Mouse (Mus musculus) embryonic stem cell, embryonic (primary cell): ENCODE results near the gene Ints11.

Experiments used
- CTCF ChIA-PET, 4 experiments: fragments of 300-600 bp in 2 of 4; fragments of 350-600 bp in 2 of 4; sonication (Branson Sonifier 250); formaldehyde crosslinking; loops; one replicate each; lab custom pipeline; 2022; ENCODE audit warnings: inconsistent platforms in 2 of 4; lab: Charles Lee
- POLR2A ChIA-PET, 4 experiments: fragments of 300-600 bp in 2 of 4; fragments of 350-600 bp in 2 of 4; sonication (Branson Sonifier 250); formaldehyde crosslinking; loops; one replicate each; lab custom pipeline; 2022; ENCODE audit warnings: antibody characterized with exemption in 4 of 4, inconsistent platforms in 1 of 4; lab: Charles Lee

The Ints11 gene

GRCm38 (mm10) chr4:155856071-155856470 is 13.3 kb upstream of the Ints11 start:
- CTCF ChIA-PET = interaction anchor here in 2 of 4 experiments (0.6 kb wide), 2 partner anchors 24 to 147 kb away, joined by 5 to 13 read pairs; no protein-coding TSS in a partner anchor
- POLR2A ChIA-PET = interaction anchor here in 2 of 4 experiments (0.6 to 3.9 kb wide), 4 partner anchors 12 to 173 kb away, joined by 3 to 16 read pairs (median 5); partner anchors contain the start of genes Cptp (in 1 of the 2) and Ints11 (in 1 of the 2)

- ChIA-PET POLR2A (interaction anchor here in 1 of 4 experiments (1.1 kb wide), 1 partner anchor 40 kb away, joined by 7 read pairs; no protein-coding TSS in a partner anchor), CTCF (no interaction called here)
These were observed 12.5 kb upstream of the Ints11 start for GRCm38 (mm10) chr4:155856881-155857280.

GRCm38 (mm10) chr4:155859318-155859717 is 10.0 kb upstream of the Ints11 start:
- ChIA-PET CTCF (interaction anchor here (1.0 to 1.5 kb wide), 5 partner anchors 10 to 46 kb away, joined by 3 to 7 read pairs (median 3); partner anchors contain the start of genes Cptp (in 2 of the 4) and Ints11 (in 2 of the 4)), POLR2A (interaction anchor here (0.6 to 3.1 kb wide), 16 partner anchors 10 to 376 kb away, joined by 3 to 20 read pairs (median 4); partner anchors contain the start of genes Aurkaip1 (in 2 of the 4), Cptp (in 2 of the 4), Dvl1 (in 2 of the 4) and Ints11 (in 2 of the 4))

- ChIA-PET CTCF (no interaction called here), POLR2A (interaction anchor here in 2 of 4 experiments (0.6 to 1.7 kb wide), 3 partner anchors 8 to 58 kb away, joined by 3 read pairs; no protein-coding TSS in a partner anchor)
These were observed 7.6 kb upstream of the Ints11 start for GRCm38 (mm10) chr4:155861787-155862186.

- ChIA-PET CTCF (interaction anchor here in 1 of 4 experiments (0.8 kb wide), 1 partner anchor 92 kb away, joined by 3 read pairs; no protein-coding TSS in a partner anchor), POLR2A (interaction anchor here in 1 of 4 experiments (1.2 to 3.6 kb wide), 2 partner anchors 23 kb away, joined by 6 to 14 read pairs; partner anchors contain the start of gene Mxra8)
These were observed 6.3 kb upstream of the Ints11 start, which contains the start of gene Tas1r3 for GRCm38 (mm10) chr4:155863001-155863400. TSS of gene Tas1r3 (minus strand) at chr4:155863362.

GRCm38 (mm10) chr4:155868614-155869298 is 590 bp upstream of the Ints11 start:
- ChIA-PET CTCF (interaction anchor here in 2 of 4 experiments (0.5 to 1.7 kb wide), 7 partner anchors 10 to 100 kb away, joined by 3 to 7 read pairs (median 4); no protein-coding TSS in a partner anchor), POLR2A (interaction anchor here in 3 of 4 experiments (0.6 to 3.3 kb wide), 38 partner anchors 8 to 241 kb away, joined by 3 to 16 read pairs (median 4); partner anchors contain the start of genes Ube2j2 (in 2 of the 3), 9430015G10Rik (in 1 of the 3), Acap3 (in 1 of the 3) and Atad3a (in 1 of the 3))

- POLR2A ChIA-PET = interaction anchor here in 2 of 4 experiments (1.1 to 3.3 kb wide), 3 partner anchors 12 to 23 kb away, joined by 3 to 10 read pairs (median 4); no protein-coding TSS in a partner anchor
- CTCF ChIA-PET = interaction anchor here in 1 of 4 experiments (0.5 kb wide), 1 partner anchor 23 kb away, joined by 3 read pairs; no protein-coding TSS in a partner anchor
These were observed 2.1 kb downstream of the Ints11 start for GRCm38 (mm10) chr4:155871404-155871803.

- ChIA-PET CTCF (no interaction called here), POLR2A (interaction anchor here in 2 of 4 experiments (0.8 to 2.1 kb wide), 5 partner anchors 8 to 148 kb away, joined by 3 to 6 read pairs (median 3); partner anchors contain the start of genes Acap3 (in 1 of the 2), Cptp (in 1 of the 2), Ints11 (in 1 of the 2) and Pusl1 (in 1 of the 2))
These were observed 14.2 kb downstream of the Ints11 start for GRCm38 (mm10) chr4:155883587-155883986.

- POLR2A ChIA-PET = interaction anchor here in 3 of 4 experiments (0.8 to 3.3 kb wide), 7 partner anchors 9 to 350 kb away, joined by 3 to 14 read pairs (median 3); partner anchors contain the start of genes Cptp (in 1 of the 3), Ints11 (in 1 of the 3) and Tas1r3 (in 1 of the 3)
- CTCF ChIA-PET = interaction anchor here in 2 of 4 experiments (1.1 to 1.4 kb wide), 2 partner anchors 9 to 53 kb away, joined by 3 to 4 read pairs; no protein-coding TSS in a partner anchor
These were observed 17.0 kb downstream of the Ints11 start for GRCm38 (mm10) chr4:155886330-155886729.

- ChIA-PET POLR2A (interaction anchor here in 2 of 4 experiments (1.1 to 3.3 kb wide), 4 partner anchors 22 to 70 kb away, joined by 3 to 14 read pairs (median 3); partner anchors contain the start of gene Tas1r3 (in 1 of the 2)), CTCF (interaction anchor here in 1 of 4 experiments (0.7 kb wide), 1 partner anchor 39 kb away, joined by 3 read pairs; no protein-coding TSS in a partner anchor)
These were observed 18.3 kb downstream of the Ints11 start for GRCm38 (mm10) chr4:155887674-155888073.

GRCm38 (mm10) chr4:155888181-155888580 is 18.8 kb downstream of the Ints11 start:
- ChIA-PET CTCF (interaction anchor here in 1 of 4 experiments (0.7 kb wide), 1 partner anchor 40 kb away, joined by 3 read pairs; no protein-coding TSS in a partner anchor), POLR2A (interaction anchor here in 2 of 4 experiments (0.6 to 1.5 kb wide), 6 partner anchors 19 to 75 kb away, joined by 3 read pairs; partner anchors contain the start of genes Ccnl2 (in 1 of the 2), Cptp (in 1 of the 2) and Ints11 (in 1 of the 2))

GRCm38 (mm10) chr4:155889316-155889715 is 20.0 kb downstream of the Ints11 start:
- CTCF ChIA-PET = interaction anchor here in 1 of 4 experiments (0.7 kb wide), 1 partner anchor 15 kb away, joined by 3 read pairs; no protein-coding TSS in a partner anchor
- POLR2A ChIA-PET = interaction anchor here in 2 of 4 experiments (0.6 to 1.5 kb wide), 7 partner anchors 9 to 408 kb away, joined by 3 to 4 read pairs (median 3); no protein-coding TSS in a partner anchor

- CTCF ChIA-PET = interaction anchor here in 3 of 4 experiments (0.5 to 1.0 kb wide), 6 partner anchors 9 to 222 kb away, joined by 3 to 4 read pairs (median 3); no protein-coding TSS in a partner anchor
- POLR2A ChIA-PET = interaction anchor here in 3 of 4 experiments (0.6 to 3.4 kb wide), 19 partner anchors 8 to 307 kb away, joined by 3 to 9 read pairs (median 3); partner anchors contain the start of genes Ube2j2 (in 2 of the 3), 9430015G10Rik (in 1 of the 3), Aurkaip1 (in 1 of the 3) and C1qtnf12 (in 1 of the 3)
These were observed 21.7 kb downstream of the Ints11 start for GRCm38 (mm10) chr4:155891011-155891471.

- ChIA-PET CTCF (interaction anchor here in 3 of 4 experiments (0.5 to 2.8 kb wide), 7 partner anchors 13 to 221 kb away, joined by 3 to 7 read pairs (median 3); no protein-coding TSS in a partner anchor), POLR2A (interaction anchor here in 3 of 4 experiments (0.7 to 3.4 kb wide), 25 partner anchors 8 to 307 kb away, joined by 3 to 9 read pairs (median 4); partner anchors contain the start of genes Ube2j2 (in 3 of the 3), 9430015G10Rik (in 1 of the 3), Aurkaip1 (in 1 of the 3) and C1qtnf12 (in 1 of the 3))
These were observed 22.2 kb downstream of the Ints11 start, which contains the start of the genes Pusl1 and Acap3 for GRCm38 (mm10) chr4:155891551-155892001. TSS of gene Pusl1 (minus strand) at chr4:155891781. TSS of gene Acap3 (plus strand) at chr4:155891822.

GRCm38 (mm10) chr4:155892017-155892416 is 22.7 kb downstream of the Ints11 start:
- POLR2A ChIA-PET = interaction anchor here in 3 of 4 experiments (0.6 to 3.4 kb wide), 24 partner anchors 9 to 306 kb away, joined by 3 to 9 read pairs (median 4); partner anchors contain the start of genes Ube2j2 (in 3 of the 3), 9430015G10Rik (in 1 of the 3), Aurkaip1 (in 1 of the 3) and C1qtnf12 (in 1 of the 3)

More at GRCm38 (mm10) chr4:155892017-155892416, 22.7 kb downstream of the Ints11 start:
- CTCF ChIA-PET = interaction anchor here in 3 of 4 experiments (0.6 to 2.8 kb wide), 6 partner anchors 12 to 186 kb away, joined by 3 to 7 read pairs (median 3); no protein-coding TSS in a partner anchor
